Mouse (Mus musculus) lung, postnatal 0 days (tissue): ENCODE measurements around the gene Arhgap27.

Experiments
- CTCF ChIP-seq: IDR thresholded peaks from 2 replicates; pipeline ENCODE4 v1.5.1; 2016; ENCODE audit warnings: antibody characterized with exemption, mild to moderate bottlenecking
- EP300 ChIP-seq: IDR thresholded peaks from 2 replicates; pipeline ENCODE4 v1.6.1; 2016; ENCODE audit warnings: antibody characterized with exemption, mild to moderate bottlenecking, control low read depth

DNA sequence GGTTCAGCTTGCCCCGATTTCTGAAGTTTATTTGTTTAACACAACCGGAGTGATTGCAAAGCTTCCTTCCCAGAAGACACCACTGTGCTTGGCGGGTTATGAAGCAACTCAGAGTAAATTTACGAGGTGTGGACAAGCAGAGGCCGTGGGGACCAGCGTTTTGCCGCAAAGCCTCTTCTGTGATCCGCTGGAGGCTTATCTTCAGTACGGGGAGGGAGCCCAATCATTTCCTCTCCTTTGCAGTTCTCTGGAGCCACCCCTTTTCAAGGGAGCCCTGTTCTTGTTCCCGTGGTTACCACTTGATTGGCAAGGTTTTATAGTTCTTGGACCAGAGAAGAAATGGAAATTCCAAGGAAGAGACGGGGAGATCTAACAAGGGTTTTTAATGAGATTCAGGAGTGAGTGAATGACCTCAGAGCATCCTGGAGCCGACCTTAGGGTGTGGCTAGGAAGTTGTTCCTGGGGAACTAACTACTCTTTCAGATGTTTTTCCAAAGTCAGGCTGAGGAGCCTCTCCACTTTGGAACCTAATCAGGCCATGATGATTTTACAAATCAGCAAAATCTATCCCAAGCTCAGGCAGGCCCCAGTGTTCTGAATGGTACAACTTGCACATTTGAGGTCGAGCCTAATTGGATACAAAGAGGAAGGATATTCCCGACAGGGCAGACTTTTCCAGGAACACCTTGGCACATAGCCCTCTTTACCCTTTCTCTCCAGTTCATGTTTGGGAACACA, 71.2 kb downstream of the Arhgap27 start:
- TF ChIP-seq CTCF = no peak
- TF ChIP-seq EP300 = peak; percentile 76
